Mouse (Mus musculus): ENCODE measurements around the gene Gm5741.

- TF ChIP-seq CTCF (IDR thresholded peaks at IDR 0.05; ENCODE audit: extremely low read depth, insufficient read depth, insufficient read length, insufficient replicate concordance): no peak
- no peak for TF ChIP-seq POLR2A (IDR thresholded peaks at IDR 0.05; ENCODE audit: low read depth, low read length)
Observed at GRCm38 (mm10) chr8:85034764-85035163, 33.0 kb downstream of the Gm5741 start.

Data from spleen, adult 2 months (tissue).